Mouse (Mus musculus): ENCODE data around the gene Tnfsf11.

DNA sequence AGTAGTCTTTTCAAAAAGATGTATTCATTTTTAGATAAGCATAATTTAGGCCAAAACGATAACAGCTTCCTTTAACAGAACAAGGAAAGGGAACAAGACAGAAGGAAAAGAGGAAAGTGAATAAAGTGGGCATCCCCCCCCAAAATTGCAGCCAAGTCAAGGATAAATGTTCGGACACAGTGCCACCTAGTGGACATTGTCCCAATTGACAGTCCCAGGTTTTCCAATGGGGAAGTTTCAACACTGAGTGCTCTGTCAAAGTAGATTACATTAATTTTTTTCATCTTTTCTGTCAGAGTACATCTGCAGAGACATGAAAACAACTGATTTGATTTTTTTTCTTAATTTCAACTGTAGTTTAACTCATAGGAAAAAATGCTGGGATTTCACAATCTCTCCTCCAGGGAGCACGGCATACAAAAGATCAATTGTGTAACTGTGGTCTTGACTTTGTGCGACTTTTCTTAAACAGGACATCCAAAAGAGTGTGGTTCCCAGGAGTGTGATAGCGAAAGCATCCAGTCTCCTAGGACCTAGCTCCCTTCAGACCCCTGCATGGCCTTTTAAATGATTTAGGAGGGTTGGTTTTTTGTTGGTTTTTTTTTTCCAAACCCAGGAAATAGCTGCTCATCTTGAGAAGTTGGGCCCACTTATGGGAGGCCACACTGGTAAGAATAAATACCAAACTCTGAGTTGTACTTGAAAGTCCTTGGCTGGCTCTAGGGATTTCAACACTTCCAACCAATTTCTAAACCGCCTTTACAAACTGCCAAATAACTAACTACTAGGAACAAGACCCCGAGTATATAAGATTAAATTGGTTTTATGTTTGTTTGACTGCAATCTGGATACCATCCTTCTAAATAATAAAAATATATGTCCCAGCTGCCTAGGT, 19.7 kb downstream of the Tnfsf11 start:
- TF ChIP-seq CTCF (IDR thresholded peaks at IDR 0.05; ENCODE audit: control insufficient read depth, insufficient read depth, insufficient read length), result peak; percentile 32
- no peak for TF ChIP-seq MAX (IDR thresholded peaks at IDR 0.05)
- TF ChIP-seq CEBPB (IDR thresholded peaks at IDR 0.05; ENCODE audit: low read depth), result peak; percentile 31
- TF ChIP-seq MYOG (IDR thresholded peaks at IDR 0.05; ENCODE audit: control insufficient read depth, extremely low read depth, insufficient read length), result no peak
- no peak for TF ChIP-seq MYOD1 (IDR thresholded peaks at IDR 0.05; ENCODE audit: control insufficient read depth, insufficient read length, low read depth)
- no peak for TF ChIP-seq USF1 (IDR thresholded peaks at IDR 0.05; ENCODE audit: low read depth)
